In the genomic region with DNA sequence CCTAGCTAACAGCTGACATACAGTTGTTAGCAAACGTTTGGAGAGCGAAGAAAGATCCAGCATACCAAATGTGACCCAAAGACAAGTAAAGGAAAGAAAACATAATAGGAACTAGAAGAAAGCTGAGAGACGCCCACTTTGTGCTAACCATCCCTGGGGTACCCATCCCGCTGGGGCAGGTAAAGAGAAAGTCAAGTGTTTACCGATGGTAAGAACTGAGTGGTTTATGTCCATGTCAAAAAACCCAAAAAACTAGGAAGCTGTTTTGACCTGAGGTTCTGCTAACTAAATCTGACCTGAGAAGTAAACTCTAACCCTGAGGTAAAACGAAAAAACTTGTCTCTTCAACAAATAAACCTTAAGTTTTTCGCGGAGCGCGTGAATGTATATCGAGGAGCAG, we compare ENCODE assay signal across 7 mouse cellular contexts. TPM values are rescaled to one million over a fixed set of nuclear protein-coding genes. Genes with fewer than 3 reads are reported as not detected.
A peak's percentile ranks its signal among the peaks of the same experiment; 100 is the strongest.
DNase-seq lines count a peak whose midpoint lies in the region; ATAC-seq and TF ChIP-seq lines count a peak whose summit lies in the region.

No protein-coding gene starts in this region.

- H3K9me3 ChIP-seq in forebrain, embryonic 12.5 days, result no peaks in the 10 kb centered on the region
- H3K9me3 ChIP-seq in liver, embryonic 13.5 days (replicated peaks), result no peaks in the 10 kb centered on the region
- H3K9me3 ChIP-seq in stomach, postnatal 0 days (ENCODE audit: control insufficient read depth, low read length), result no peaks in the 10 kb centered on the region

- no peak for TF ChIP-seq POLR2A in spleen, adult 2 months (IDR thresholded peaks at IDR 0.05; ENCODE audit: low read depth, low read length)

- peak overlapping the region; percentile 68 for H3K4me2 ChIP-seq in forebrain, embryonic 12.5 days
- H3K4me2 ChIP-seq in liver, embryonic 13.5 days, result peak overlapping the region; percentile 81
- H3K4me2 ChIP-seq in stomach, postnatal 0 days (replicated peaks; ENCODE audit: low read depth), result peak overlapping the region; percentile 78

- no peak for TF ChIP-seq CTCF in spleen, adult 2 months (IDR thresholded peaks at IDR 0.05; ENCODE audit: extremely low read depth, insufficient read depth, insufficient read length, insufficient replicate concordance)
- TF ChIP-seq CTCF in stomach, postnatal 0 days (IDR thresholded peaks at IDR 0.05; ENCODE audit: low read depth), result no peak

- DNase-seq in spleen, adult 2 months (ENCODE audit: low read depth in 1 of 2, low spot score in 2 of 2), result no peak
- DNase-seq in spleen, adult 18-20 months, result no peak
- DNase-seq in liver, embryonic 13.5 days, result no peak
- no peak for DNase-seq in stomach, postnatal 0 days (ENCODE audit: low spot score)
- no peak for DNase-seq in right cerebral cortex, postnatal 10 days (ENCODE audit: low spot score in 2 of 2)

- peaks cover 4% of the 10 kb centered on the region; the same call in 1 of the 2 replicates for H3K36me3 ChIP-seq in spleen, adult 2 months (ENCODE audit: control insufficient read depth, insufficient read depth, low read length)
- H3K36me3 ChIP-seq in forebrain, embryonic 12.5 days (replicated peaks), result peaks cover 11% of the 10 kb centered on the region
- H3K36me3 ChIP-seq in liver, embryonic 13.5 days, result peaks cover 9% of the 10 kb centered on the region
- no peaks in the 10 kb centered on the region for H3K36me3 ChIP-seq in stomach, postnatal 0 days (ENCODE audit: control insufficient read depth, insufficient read depth, low read length)

- ATAC-seq in forebrain, embryonic 12.5 days (ENCODE audit: low FRiP score), result no peak
- ATAC-seq in liver, embryonic 13.5 days (ENCODE audit: low read depth), result no peak
- ATAC-seq in stomach, postnatal 0 days (ENCODE audit: low FRiP score, low TSS enrichment), result 0 out of 2 replicates have a peak, but pooled peaks have one; percentile 4
- no peak for ATAC-seq in erythroid progenitor cell, adult 5-6 weeks (replicated peaks; ENCODE audit: low FRiP score, poor library complexity, severe bottlenecking)

- 17% methylated on average over 11 of the region's 11 CpGs for WGBS in spleen, adult 2 months
- WGBS in forebrain, embryonic 12.5 days, result 13% methylated on average over 11 of the region's 11 CpGs
- 12% methylated on average over 11 of the region's 11 CpGs for WGBS in liver, embryonic 13.5 days (ENCODE audit: insufficient replicate concordance)
- 16% methylated on average over 11 of the region's 11 CpGs for WGBS in stomach, postnatal 0 days

- TF ChIP-seq EP300 in stomach, postnatal 0 days (optimal IDR thresholded peaks at IDR 0.05), result no peak

- H3K9ac ChIP-seq in forebrain, embryonic 12.5 days, result peak overlapping the region; percentile 71; the same call in 1 of the 2 replicates
- H3K9ac ChIP-seq in liver, embryonic 13.5 days, result peak overlapping the region; percentile 83
- peak overlapping the region; percentile 71; the same call in 1 of the 2 replicates for H3K9ac ChIP-seq in stomach, postnatal 0 days (ENCODE audit: low read length)

- no peaks in the 10 kb centered on the region for H3K4me1 ChIP-seq in spleen, adult 2 months (ENCODE audit: control insufficient read depth, insufficient read depth, insufficient read length)
- H3K4me1 ChIP-seq in forebrain, embryonic 12.5 days, result peaks cover 26% of the 10 kb centered on the region
- peaks cover 27% of the 10 kb centered on the region for H3K4me1 ChIP-seq in liver, embryonic 13.5 days (replicated peaks)
- no peaks in the 10 kb centered on the region for H3K4me1 ChIP-seq in stomach, postnatal 0 days (replicated peaks; ENCODE audit: control insufficient read depth, insufficient read depth)

- H3K27ac ChIP-seq in spleen, adult 2 months (ENCODE audit: insufficient read depth, low read length), result no peak overlapping the region
- H3K27ac ChIP-seq in forebrain, embryonic 12.5 days, result no peak overlapping the region
- H3K27ac ChIP-seq in liver, embryonic 13.5 days, result peak overlapping the region; percentile 95; the same call in 1 of the 2 replicates
- no peak overlapping the region for H3K27ac ChIP-seq in stomach, postnatal 0 days (replicated peaks)

- H3K4me3 ChIP-seq in spleen, adult 2 months (ENCODE audit: extremely low read depth, insufficient read depth, insufficient read length), result peak overlapping the region; percentile 84; the same call in 1 of the 2 replicates
- H3K4me3 ChIP-seq in forebrain, embryonic 12.5 days (replicated peaks), result peak overlapping the region; percentile 72
- H3K4me3 ChIP-seq in liver, embryonic 13.5 days (replicated peaks), result peak overlapping the region; percentile 78
- H3K4me3 ChIP-seq in stomach, postnatal 0 days (ENCODE audit: low read depth, low read length), result peak overlapping the region; percentile 65

- no peaks in the 10 kb centered on the region for H3K27me3 ChIP-seq in spleen, adult 2 months (ENCODE audit: control insufficient read depth, insufficient read depth, low read length)
- peaks cover 4% of the 10 kb centered on the region; the same call in 1 of the 2 replicates for H3K27me3 ChIP-seq in forebrain, embryonic 12.5 days
- peaks cover 2% of the 10 kb centered on the region; the same call in 1 of the 2 replicates for H3K27me3 ChIP-seq in liver, embryonic 13.5 days
- H3K27me3 ChIP-seq in stomach, postnatal 0 days (ENCODE audit: control insufficient read depth, insufficient read depth, low read length), result no peaks in the 10 kb centered on the region

RNA-seq across cellular contexts. Expression of a gene that starts 0.5 kb away (rescaled TPM):
- 3.5 and 4.4 TPM in 2 replicates for polyA plus RNA-seq in spleen, adult 2 months (2012; rRNA removed)
- polyA plus RNA-seq in forebrain, embryonic 12.5 days (2016; fragmentation: Nextera tagmentation; extraction: Ambion mirVana), result 15.8 and 17.4 TPM in 2 replicates
- 5.3 and 7.1 TPM in 2 replicates for polyA plus RNA-seq in liver, embryonic 13.5 days (2015; fragmentation: Nextera tagmentation; extraction: Ambion mirVana)
- 7.3 and 8.1 TPM in 2 replicates for polyA plus RNA-seq in stomach, postnatal 0 days (2015; fragmentation: Nextera tagmentation; extraction: Ambion mirVana)
- 6.5 TPM in 1 of 2 replicates, not detected in the other for total RNA-seq in erythroid progenitor cell, adult 5-6 weeks (2015; ENCODE audit: low replicate concordance)
- 3.6 and 7.5 TPM in 2 replicates for total RNA-seq in erythroid progenitor cell, adult 5-6 weeks (2017; ENCODE audit: low replicate concordance)

RNA-seq across cellular contexts. Expression of a gene that starts 0.6 kb away (rescaled TPM):
- 0.04 TPM in 1 of 2 replicates, not detected in the other for polyA plus RNA-seq in spleen, adult 2 months (2012; rRNA removed)
- polyA plus RNA-seq in forebrain, embryonic 12.5 days (2016; fragmentation: Nextera tagmentation; extraction: Ambion mirVana), result 0.70 and 1.0 TPM in 2 replicates
- polyA plus RNA-seq in liver, embryonic 13.5 days (2015; fragmentation: Nextera tagmentation; extraction: Ambion mirVana), result 0.07 TPM in 1 of 2 replicates, not detected in the other
- 0.18 and 0.29 TPM in 2 replicates for polyA plus RNA-seq in stomach, postnatal 0 days (2015; fragmentation: Nextera tagmentation; extraction: Ambion mirVana)
- not detected in 2 replicates for total RNA-seq in erythroid progenitor cell, adult 5-6 weeks (2015; ENCODE audit: low replicate concordance)
- not detected in 2 replicates for total RNA-seq in erythroid progenitor cell, adult 5-6 weeks (2017; ENCODE audit: low replicate concordance)
